Mouse (Mus musculus) olfactory bulb, adult 2 months (tissue): ENCODE results near the gene Cldn19. TPM values are rescaled to one million over a fixed set of nuclear protein-coding genes. Genes with fewer than 3 reads are reported as not detected.

Experiments used
- H3K27ac ChIP-seq: fragments of 200-500 bp; 2 replicates; pipeline ENCODE4 v1.5.1; 2012; ENCODE audit warnings: low read depth, low read length; ENCODE audit not compliant: insufficient read depth
- H3K4me1 ChIP-seq: fragments of 200-500 bp; 2 replicates; pipeline ENCODE4 v1.6.1; 2012; ENCODE audit warnings: low read length; ENCODE audit not compliant: control insufficient read depth, insufficient read depth
- H3K4me3 ChIP-seq: fragments of 200-500 bp; 2 replicates; pipeline ENCODE4 v1.5.1; 2012; ENCODE audit warnings: mild to moderate bottlenecking, low read depth, low read length, moderate library complexity; ENCODE audit not compliant: insufficient read depth
- CTCF ChIP-seq: fragments of 200-500 bp; IDR thresholded peaks from 2 replicates; pipeline ENCODE4 v1.5.1; 2012; ENCODE audit warnings: low read depth, mild to moderate bottlenecking, low read length, moderate library complexity; ENCODE audit not compliant: insufficient read depth
- POLR2A ChIP-seq: fragments of 200-500 bp; IDR thresholded peaks from 2 replicates; pipeline ENCODE4 v1.6.1; 2012; ENCODE audit warnings: mild to moderate bottlenecking, low read depth, low read length, moderate library complexity; ENCODE audit not compliant: insufficient read depth
- WGBS: fragments of 180-500 bp; shearing (Covaris S2); methylation state at CpG from one replicate; pipeline ENCODE4 v1.1.7; 2018; 5-methylcytosine and 5-hydroxymethylcytosine counted together
- polyA plus RNA-seq: library from polyadenylated mRNA; stranded (reverse); fragments of >200 nt; gene quantifications from 2 replicates; pipeline ENCODE4 v1.2.4, GENCODE M21; 2012; ENCODE audit warnings: low replicate concordance; ENCODE audit not compliant: missing spikeins, insufficient read depth, insufficient read length

The Cldn19 gene
- polyA plus RNA-seq, 1 experiment, result not detected

DNA sequence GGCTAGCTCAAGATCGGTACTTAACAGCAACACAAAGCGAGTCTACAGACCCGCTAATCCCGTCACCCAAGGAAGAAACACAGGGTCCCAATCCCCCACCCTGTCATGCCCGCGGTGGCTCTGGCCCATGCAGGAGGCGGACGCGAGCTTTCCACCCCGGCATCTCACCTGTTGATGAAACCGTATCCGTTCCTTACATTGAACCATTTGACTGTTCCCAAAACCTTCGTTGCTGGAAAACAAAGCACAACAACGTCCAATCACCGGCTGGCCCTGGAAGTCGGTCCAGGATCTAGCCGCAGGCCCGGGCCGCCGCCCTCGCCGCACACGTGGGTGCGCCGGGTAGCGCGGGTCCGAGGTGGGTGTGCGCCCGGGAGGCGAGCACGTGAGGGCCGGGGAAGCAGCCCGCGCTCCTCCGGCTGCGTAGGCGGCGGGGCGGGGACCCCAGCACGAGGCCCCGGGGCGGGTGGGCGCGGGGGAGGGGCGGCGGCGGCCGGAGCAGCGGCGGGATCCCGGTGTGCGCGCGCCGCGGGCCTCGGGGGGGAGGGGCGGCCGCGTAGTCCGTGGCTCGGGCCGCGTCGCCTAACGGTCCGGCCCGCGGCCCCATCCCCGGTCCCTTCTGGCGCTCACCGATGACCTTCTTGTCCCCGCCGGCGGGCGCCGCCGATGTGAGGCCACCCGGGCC is 38.5 kb downstream of the Cldn19 start:
- under 1% methylated on average over 56 of the region's 80 CpGs for WGBS
- H3K4me3 ChIP-seq, result peak overlapping the region; percentile 55
- peaks cover 10% of the 10 kb centered on the region; the same call in 1 of the 2 replicates for H3K4me1 ChIP-seq
- H3K27ac ChIP-seq, result no peak overlapping the region
- 0 out of 2 replicates have a peak, but pooled peaks have one; percentile 5 for TF ChIP-seq POLR2A
- 0 out of 2 replicates have a peak, but pooled peaks have one; percentile 10 for TF ChIP-seq CTCF

DNA sequence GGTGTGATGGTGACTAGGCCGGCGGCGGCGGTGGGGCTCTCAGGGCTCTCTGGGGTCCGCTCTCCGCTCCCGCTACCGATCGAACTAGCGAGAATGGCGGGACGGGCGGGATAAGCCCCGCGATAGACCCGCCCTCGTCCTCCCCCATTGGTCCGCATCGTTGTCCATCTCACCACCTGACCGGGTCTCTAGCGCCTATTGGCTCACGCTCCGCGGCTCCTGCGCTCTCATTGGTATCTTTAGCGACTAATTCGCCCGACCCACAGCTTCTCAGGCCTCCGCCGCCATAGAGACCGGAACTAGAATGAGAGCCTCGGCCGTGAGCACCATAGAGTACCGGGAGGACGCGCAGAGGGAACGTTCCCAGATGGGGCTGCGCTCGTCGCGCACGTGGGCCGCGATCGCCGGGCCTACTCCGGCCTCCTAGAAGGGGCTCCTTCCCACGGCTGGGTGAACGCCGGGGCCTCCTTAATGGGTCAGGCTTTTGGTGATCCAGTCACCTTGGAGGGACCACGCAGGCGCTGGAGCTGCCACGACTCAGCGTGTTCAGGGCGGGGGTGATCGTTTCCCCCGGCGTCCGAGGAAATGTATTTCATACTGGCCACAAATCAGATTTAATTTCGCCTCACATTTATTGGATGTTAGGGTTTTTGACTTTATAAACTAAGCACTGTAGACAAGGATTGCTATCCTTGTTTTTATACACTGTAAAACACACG is 39.4 kb downstream of the Cldn19 start, which contains the start of gene Ybx1:
TSS of gene Ybx1 (minus strand) at position 190 of the 719 bp plus-strand sequence.
- WGBS, result under 1% methylated on average over 61 of the region's 61 CpGs
- Histone ChIP-seq H3K4me1 (peaks cover 7% of the 10 kb centered on the region; the same call in 1 of the 2 replicates), H3K27ac (peak within 1 kb of the TSS; percentile 96), H3K4me3 (peak within 1 kb of the TSS; percentile 86)
- TF ChIP-seq CTCF (no peak), POLR2A (peak; percentile 63)

DNA sequence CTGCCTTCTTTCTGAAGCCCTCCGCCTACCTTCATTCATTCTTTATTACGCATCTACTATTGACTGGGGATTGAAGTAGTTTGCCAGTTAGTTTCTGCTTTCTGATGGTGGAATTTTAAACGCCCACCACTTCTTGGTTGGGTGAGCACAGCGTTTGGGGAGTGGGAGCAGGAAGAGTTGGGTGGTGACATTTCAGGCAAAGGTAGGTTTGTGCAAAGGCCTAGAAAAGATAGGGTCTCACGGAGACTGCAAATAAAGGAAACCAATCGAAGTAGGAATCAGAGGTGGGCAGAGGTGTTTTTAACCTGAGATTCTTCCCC is 39.9 kb downstream of the Cldn19 start:
- Histone ChIP-seq H3K4me1 (peaks cover 7% of the 10 kb centered on the region; the same call in 1 of the 2 replicates), H3K4me3 (peak overlapping the region; percentile 86), H3K27ac (peak overlapping the region; percentile 96)
- TF ChIP-seq CTCF (no peak), POLR2A (no peak)
- WGBS, result 4% methylated on average over 6 of the region's 6 CpGs

DNA sequence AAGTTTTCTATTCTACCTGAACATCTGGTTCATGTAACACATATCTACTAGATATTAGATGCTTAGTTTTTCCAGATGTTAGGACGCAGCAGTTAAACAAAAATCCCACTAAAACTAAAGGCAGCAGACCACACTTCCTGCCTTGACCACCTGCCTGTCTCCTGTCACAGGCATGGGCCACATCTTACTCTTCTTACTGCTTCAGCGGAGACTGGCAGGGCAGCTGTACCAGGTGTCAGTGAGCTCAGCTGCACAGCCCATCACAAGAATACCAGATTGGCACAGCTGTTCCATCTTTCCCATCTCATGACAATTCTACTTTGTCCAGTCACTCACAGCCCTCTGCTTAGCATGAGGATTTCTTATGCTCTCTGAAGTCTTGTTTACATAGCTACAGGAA is 42.1 kb downstream of the Cldn19 start:
- Histone ChIP-seq H3K27ac (no peak overlapping the region), H3K4me1 (0 out of 2 replicates have a peak, but pooled peaks cover 2% of the 10 kb centered on the region), H3K4me3 (no peak overlapping the region)
- TF ChIP-seq POLR2A (no peak), CTCF (no peak)
- WGBS, result 90% methylated on average over 2 of the region's 2 CpGs

DNA sequence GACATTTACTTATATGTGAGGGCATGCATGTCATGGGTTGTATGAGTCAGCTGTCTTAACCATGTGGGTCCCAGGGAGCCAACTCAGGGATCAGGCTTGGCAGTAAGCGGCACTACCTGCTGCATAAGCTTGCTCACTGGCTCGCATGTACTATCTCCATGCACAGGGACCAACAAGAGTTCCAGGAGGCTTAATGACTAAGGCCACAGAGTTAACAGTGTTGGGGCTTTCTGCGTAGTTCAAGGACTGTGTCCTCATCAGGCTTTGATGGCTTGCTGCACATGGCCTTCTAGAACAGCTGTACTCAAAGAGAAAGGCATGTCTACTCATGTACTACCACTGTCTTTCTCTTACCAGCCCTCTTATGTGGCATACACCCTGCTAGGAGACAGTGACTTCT is 45.5 kb downstream of the Cldn19 start:
- WGBS, result 90% methylated on average over 3 of the region's 3 CpGs

DNA sequence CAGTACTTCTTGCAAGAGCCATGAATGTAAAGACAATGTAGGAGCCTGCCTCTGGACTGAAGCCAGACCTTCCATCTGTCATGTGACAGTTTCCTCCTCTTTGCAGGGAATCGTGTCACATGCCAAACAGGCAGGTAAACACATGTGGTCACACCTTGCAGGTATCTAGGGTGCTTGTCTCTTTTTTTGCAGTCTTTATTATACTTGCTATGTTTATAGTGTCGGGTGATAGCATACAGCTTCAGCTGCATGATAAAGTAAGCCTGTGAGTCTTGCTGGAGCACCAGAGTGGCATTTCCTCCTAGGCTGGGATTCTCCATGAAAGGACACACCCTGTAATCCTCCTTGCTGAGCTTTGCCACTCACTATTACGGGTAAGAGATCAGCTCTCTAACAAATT is 46.6 kb downstream of the Cldn19 start:
- Histone ChIP-seq H3K27ac (no peak overlapping the region), H3K4me1 (no peaks in the 10 kb centered on the region), H3K4me3 (no peak overlapping the region)
- TF ChIP-seq POLR2A (no peak), CTCF (no peak)
- 88% methylated on average over 3 of the region's 3 CpGs for WGBS

More for the DNA sequence above, 45.5 kb downstream of the Cldn19 start:
- no peaks in the 10 kb centered on the region for H3K4me1 ChIP-seq
- TF ChIP-seq CTCF, result no peak
- H3K27ac ChIP-seq, result no peak overlapping the region
- no peak overlapping the region for H3K4me3 ChIP-seq

DNA sequence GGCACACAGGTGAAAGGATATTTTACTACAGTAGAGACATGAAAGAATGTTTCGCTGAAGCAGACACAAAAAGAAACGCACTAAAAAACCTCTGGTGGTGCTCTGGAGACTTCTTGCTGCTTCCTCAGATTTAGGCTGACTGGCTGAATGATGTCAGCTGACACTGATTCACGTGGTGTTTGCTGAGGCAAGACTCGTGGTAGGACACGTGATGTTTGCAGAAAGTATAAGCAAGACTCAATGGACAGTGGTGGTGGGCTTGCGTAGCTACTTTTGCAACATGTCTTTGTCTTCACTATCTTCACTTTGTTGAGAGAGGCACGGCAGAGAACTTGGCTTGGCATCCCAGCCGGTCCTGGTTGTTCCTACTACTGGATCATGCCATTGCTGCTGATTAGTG is 48.1 kb downstream of the Cldn19 start:
- 88% methylated on average over 8 of the region's 8 CpGs for WGBS
- Histone ChIP-seq H3K4me3 (no peak overlapping the region), H3K27ac (no peak overlapping the region), H3K4me1 (no peaks in the 10 kb centered on the region)
- TF ChIP-seq CTCF (no peak), POLR2A (no peak)

DNA sequence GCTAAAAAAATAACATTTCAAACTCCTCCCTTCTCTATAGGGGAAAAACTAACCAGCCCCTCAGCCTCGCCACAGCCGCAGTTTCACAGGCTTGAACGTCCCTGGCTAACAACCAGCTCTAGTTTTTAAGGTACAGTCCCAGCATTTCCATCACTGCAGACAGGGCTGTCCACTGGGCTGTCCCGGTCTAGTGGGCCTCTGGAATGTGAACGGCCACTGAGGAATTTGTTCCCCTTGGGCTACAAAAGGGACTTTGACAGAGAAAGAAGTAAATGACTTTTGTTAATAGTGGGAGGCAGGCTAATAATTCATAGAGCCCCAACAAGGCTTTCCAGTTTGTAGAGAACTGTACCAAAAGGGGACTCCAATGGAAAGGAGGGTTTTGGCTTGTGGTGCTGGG is 50.2 kb downstream of the Cldn19 start:
- WGBS, result 89% methylated on average over 5 of the region's 5 CpGs
- Histone ChIP-seq H3K27ac (no peak overlapping the region), H3K4me3 (no peak overlapping the region), H3K4me1 (no peaks in the 10 kb centered on the region)
- no peak for TF ChIP-seq CTCF
- TF ChIP-seq POLR2A, result no peak

Other genes starting within 250 kb of the Cldn19 start
- not detected in 2 replicates for gene Slc2a1, start 146.7 kb upstream of the Cldn19 start, polyA plus RNA-seq
- gene Zfp691, start 81.2 kb upstream of the Cldn19 start, polyA plus RNA-seq, result not detected in 2 replicates
- not detected in 2 replicates for gene Ermap, start 65.4 kb upstream of the Cldn19 start, polyA plus RNA-seq
- gene Svbp, start 60.1 kb upstream of the Cldn19 start, polyA plus RNA-seq, result not detected in 2 replicates
- not detected in 2 replicates for gene Tmem269, start 37.2 kb upstream of the Cldn19 start, polyA plus RNA-seq
- gene AU022252, start 22.7 kb upstream of the Cldn19 start, polyA plus RNA-seq, result not detected in 2 replicates
- not detected in 2 replicates for gene P3h1, start 22.5 kb upstream of the Cldn19 start, polyA plus RNA-seq
- gene Ybx1, start 39.2 kb downstream of the Cldn19 start, polyA plus RNA-seq, result 690 TPM in 1 of 2 replicates, not detected in the other
- not detected in 2 replicates for gene Ppih, start 65.1 kb downstream of the Cldn19 start, polyA plus RNA-seq
- gene Ccdc30, start 160.1 kb downstream of the Cldn19 start, polyA plus RNA-seq, result not detected in 2 replicates
- not detected in 2 replicates for gene Ppcs, start 167.0 kb downstream of the Cldn19 start, polyA plus RNA-seq
- gene Zmynd12, start 167.4 kb downstream of the Cldn19 start, polyA plus RNA-seq, result not detected in 2 replicates
- not detected in 2 replicates for gene Rimkla, start 237.2 kb downstream of the Cldn19 start, polyA plus RNA-seq